Mouse (Mus musculus) hindbrain, embryonic 12.5 days (tissue): ENCODE results near the gene Pik3cb. TPM values are rescaled to one million over a fixed set of nuclear protein-coding genes. Genes with fewer than 3 reads are reported as not detected.
A peak's percentile ranks its signal among the peaks of the same experiment; 100 is the strongest.

ENCODE experiments used
- ATAC-seq: fragments of 200-750 bp; cut with Nextera tagmentation; 2 replicates; pipeline ENCODE4 v1.8.0; 2017; ENCODE audit warnings: moderate TSS enrichment; ENCODE audit not compliant: low FRiP score
- H3K27ac ChIP-seq: fragments of 300-500 bp; sonication (generic); 2 replicates; pipeline ENCODE4 v1.5.1; 2016; ENCODE audit warnings: mild to moderate bottlenecking
- H3K27me3 ChIP-seq: fragments of 300-500 bp; sonication (generic); 2 replicates; pipeline ENCODE4 v1.6.1; 2016; ENCODE audit warnings: mild to moderate bottlenecking
- H3K36me3 ChIP-seq: fragments of 300-500 bp; sonication (generic); 2 replicates; pipeline ENCODE4 v1.6.1; 2016; ENCODE audit warnings: mild to moderate bottlenecking
- H3K4me1 ChIP-seq: fragments of 300-500 bp; sonication (generic); 2 replicates; pipeline ENCODE4 v1.6.1; 2016
- H3K4me2 ChIP-seq: fragments of 300-500 bp; sonication (generic); replicated peaks from 2 replicates; pipeline ENCODE4 v1.6.1; 2016; ENCODE audit warnings: mild to moderate bottlenecking
- H3K4me3 ChIP-seq: fragments of 300-500 bp; sonication (generic); 2 replicates; pipeline ENCODE4 v1.5.1; 2016; ENCODE audit warnings: mild to moderate bottlenecking
- H3K9ac ChIP-seq: fragments of 300-500 bp; sonication (generic); 2 replicates; pipeline ENCODE4 v1.6.1; 2016; ENCODE audit warnings: mild to moderate bottlenecking, moderate library complexity
- H3K9me3 ChIP-seq: fragments of 300-500 bp; sonication (generic); replicated peaks from 2 replicates; pipeline ENCODE4 v1.6.1; 2016; ENCODE audit warnings: mild to moderate bottlenecking
- WGBS: fragments of 180-500 bp; shearing (Covaris S2); methylation state at CpG from one replicate; pipeline ENCODE4 v1.1.7; 2016; 5-methylcytosine and 5-hydroxymethylcytosine counted together
- polyA plus RNA-seq: library from polyadenylated mRNA; unstranded; fragments of >200 nt; fragmentation: Nextera tagmentation; extraction: Ambion mirVana; gene quantifications from 2 replicates; pipeline ENCODE4 v1.2.1, GENCODE M21; 2016

The Pik3cb gene
- polyA plus RNA-seq, 1 experiment from 2014 or later, result 4.5 TPM

GRCm38 (mm10) chr9:99021166-99021565 lies 119.3 kb downstream of the Pik3cb start:
- Histone ChIP-seq H3K4me3 (no peak overlapping the region), H3K4me2 (no peak overlapping the region), H3K27ac (no peak overlapping the region), H3K9me3 (no peaks in the 10 kb centered on the region), H3K9ac (no peak overlapping the region), H3K27me3 (no peaks in the 10 kb centered on the region), H3K4me1 (no peaks in the 10 kb centered on the region), H3K36me3 (no peaks in the 10 kb centered on the region)
- 23% methylated on average over 5 of the region's 5 CpGs for WGBS
- no peak for ATAC-seq

- H3K27ac ChIP-seq, result no peak overlapping the region
- no peaks in the 10 kb centered on the region for H3K4me1 ChIP-seq
- H3K36me3 ChIP-seq, result no peaks in the 10 kb centered on the region
- no peak overlapping the region for H3K4me2 ChIP-seq
- H3K9ac ChIP-seq, result no peak overlapping the region
- ATAC-seq, result no peak
- H3K4me3 ChIP-seq, result no peak overlapping the region
- H3K27me3 ChIP-seq, result no peaks in the 10 kb centered on the region
- no peaks in the 10 kb centered on the region for H3K9me3 ChIP-seq
- 84% methylated on average over 6 of the region's 6 CpGs for WGBS
Observed at GRCm38 (mm10) chr9:99017679-99018078, 122.7 kb downstream of the Pik3cb start.

- no peak overlapping the region for H3K9ac ChIP-seq
- H3K27ac ChIP-seq, result no peak overlapping the region
- H3K27me3 ChIP-seq, result no peaks in the 10 kb centered on the region
- H3K9me3 ChIP-seq, result no peaks in the 10 kb centered on the region
- H3K4me3 ChIP-seq, result no peak overlapping the region
- H3K36me3 ChIP-seq, result no peaks in the 10 kb centered on the region
- H3K4me2 ChIP-seq, result no peak overlapping the region
- H3K4me1 ChIP-seq, result no peaks in the 10 kb centered on the region
- no peak for ATAC-seq
- 84% methylated on average over 3 of the region's 3 CpGs for WGBS
Observed at GRCm38 (mm10) chr9:99016759-99017158, 123.7 kb downstream of the Pik3cb start.

GRCm38 (mm10) chr9:99016301-99016700 lies 124.1 kb downstream of the Pik3cb start:
- Histone ChIP-seq H3K9ac (no peak overlapping the region), H3K36me3 (no peaks in the 10 kb centered on the region), H3K9me3 (no peaks in the 10 kb centered on the region), H3K27me3 (no peaks in the 10 kb centered on the region), H3K27ac (no peak overlapping the region), H3K4me3 (no peak overlapping the region), H3K4me2 (no peak overlapping the region), H3K4me1 (no peaks in the 10 kb centered on the region)
- ATAC-seq, result no peak
- 64% methylated on average over 3 of the region's 3 CpGs for WGBS

GRCm38 (mm10) chr9:99009898-99010199 lies 130.6 kb downstream of the Pik3cb start:
- ATAC-seq, result no peak
- H3K4me1 ChIP-seq, result no peaks in the 10 kb centered on the region
- H3K4me2 ChIP-seq, result no peak overlapping the region
- H3K27me3 ChIP-seq, result no peaks in the 10 kb centered on the region
- no peak overlapping the region for H3K9ac ChIP-seq
- no peak overlapping the region for H3K4me3 ChIP-seq
- peaks cover 8% of the 10 kb centered on the region; the same call in 1 of the 2 replicates for H3K36me3 ChIP-seq
- WGBS, result 81% methylated on average over 2 of the region's 3 CpGs
- no peaks in the 10 kb centered on the region for H3K9me3 ChIP-seq
- no peak overlapping the region for H3K27ac ChIP-seq

GRCm38 (mm10) chr9:99009069-99009897 lies 131.1 kb downstream of the Pik3cb start:
- Histone ChIP-seq H3K4me1 (no peaks in the 10 kb centered on the region), H3K27me3 (no peaks in the 10 kb centered on the region), H3K36me3 (peaks cover 8% of the 10 kb centered on the region; the same call in 1 of the 2 replicates), H3K9me3 (no peaks in the 10 kb centered on the region), H3K27ac (no peak overlapping the region), H3K4me2 (no peak overlapping the region), H3K4me3 (no peak overlapping the region), H3K9ac (no peak overlapping the region)
- WGBS, result 84% methylated on average over 12 of the region's 12 CpGs
- ATAC-seq, result no peak

GRCm38 (mm10) chr9:99001326-99001725 lies 139.1 kb downstream of the Pik3cb start:
- Histone ChIP-seq H3K4me2 (no peak overlapping the region), H3K9ac (no peak overlapping the region), H3K9me3 (no peaks in the 10 kb centered on the region), H3K36me3 (peaks cover 52% of the 10 kb centered on the region), H3K27me3 (no peaks in the 10 kb centered on the region), H3K4me3 (no peak overlapping the region), H3K27ac (no peak overlapping the region), H3K4me1 (no peaks in the 10 kb centered on the region)
- no peak for ATAC-seq
- WGBS, result 91% methylated on average over 6 of the region's 6 CpGs

GRCm38 (mm10) chr9:98999881-99000339 lies 140.5 kb downstream of the Pik3cb start:
- H3K9ac ChIP-seq, result no peak overlapping the region
- WGBS, result 84% methylated on average over 9 of the region's 9 CpGs
- ATAC-seq, result no peak
- H3K4me1 ChIP-seq, result no peaks in the 10 kb centered on the region
- no peak overlapping the region for H3K4me3 ChIP-seq
- H3K27me3 ChIP-seq, result no peaks in the 10 kb centered on the region
- no peak overlapping the region for H3K4me2 ChIP-seq
- H3K36me3 ChIP-seq, result peaks cover 44% of the 10 kb centered on the region
- no peak overlapping the region for H3K27ac ChIP-seq
- H3K9me3 ChIP-seq, result no peaks in the 10 kb centered on the region

GRCm38 (mm10) chr9:98994103-98994502 lies 146.3 kb downstream of the Pik3cb start:
- Histone ChIP-seq H3K9me3 (no peaks in the 10 kb centered on the region), H3K27ac (no peak overlapping the region), H3K27me3 (no peaks in the 10 kb centered on the region), H3K4me3 (no peak overlapping the region), H3K4me2 (no peak overlapping the region), H3K4me1 (no peaks in the 10 kb centered on the region), H3K9ac (no peak overlapping the region), H3K36me3 (peaks cover 29% of the 10 kb centered on the region)
- ATAC-seq, result no peak
- 86% methylated on average over 4 of the region's 4 CpGs for WGBS

- ATAC-seq, result no peak
- H3K27ac ChIP-seq, result no peak overlapping the region
Observed at GRCm38 (mm10) chr9:98987131-98987530, 153.3 kb downstream of the Pik3cb start.

More at GRCm38 (mm10) chr9:98987131-98987530, 153.3 kb downstream of the Pik3cb start:
- Histone ChIP-seq H3K9me3 (no peaks in the 10 kb centered on the region), H3K36me3 (no peaks in the 10 kb centered on the region), H3K27me3 (peaks cover 12% of the 10 kb centered on the region; the same call in 1 of the 2 replicates), H3K4me3 (peak overlapping the region; percentile 79), H3K9ac (peak overlapping the region; percentile 82), H3K4me1 (peaks cover 13% of the 10 kb centered on the region), H3K4me2 (peak overlapping the region; percentile 93)
- 53% methylated on average over 9 of the region's 9 CpGs for WGBS

Other genes starting within 250 kb of the Pik3cb start
- gene 7420426K07Rik, start 237.5 kb downstream of the Pik3cb start, polyA plus RNA-seq, result not detected in 2 replicates
- 1.6 and 2.0 TPM in 2 replicates for gene Foxl2, start 185.3 kb downstream of the Pik3cb start, polyA plus RNA-seq
- 85.8 and 87.1 TPM in 2 replicates for gene Faim, start 154.2 kb downstream of the Pik3cb start, polyA plus RNA-seq
- not detected in 2 replicates for gene Gm1123, start 104.9 kb downstream of the Pik3cb start, polyA plus RNA-seq
- not detected in 2 replicates for gene Faiml, start 96.6 kb upstream of the Pik3cb start, polyA plus RNA-seq
- gene Cep70, start 102.7 kb upstream of the Pik3cb start, polyA plus RNA-seq, result 59.3 and 59.4 TPM in 2 replicates
- gene Esyt3, start 217.9 kb upstream of the Pik3cb start, polyA plus RNA-seq, result 0.27 and 0.52 TPM in 2 replicates